Mouse (Mus musculus) heart, adult 2 months (tissue): ENCODE data around the gene Mfng. TPM values are rescaled to one million over a fixed set of nuclear protein-coding genes. Genes with fewer than 3 reads are reported as not detected.

Experiments
- DNase-seq, 2 experiments: peaks; one replicate each; pipeline ENCODE4 v3.0.0; 2021
- H3K27ac ChIP-seq: fragments of 200-600 bp; 2 replicates; pipeline ENCODE4 v1.8.1; 2022
- H3K27me3 ChIP-seq: fragments of 200-500 bp; 2 replicates; pipeline ENCODE4 v1.6.1; 2012; ENCODE audit warnings: mild to moderate bottlenecking, low read length, inconsistent platforms, mixed read lengths; ENCODE audit not compliant: control insufficient read depth, insufficient read depth
- H3K36me3 ChIP-seq: fragments of 200-500 bp; 2 replicates; pipeline ENCODE4 v1.6.1; 2012; ENCODE audit warnings: low read length, inconsistent platforms; ENCODE audit not compliant: control insufficient read depth, insufficient read depth
- H3K4me1 ChIP-seq: fragments of 200-500 bp; 2 replicates; pipeline ENCODE4 v1.6.1; 2011; ENCODE audit warnings: low read length; ENCODE audit not compliant: control insufficient read depth, insufficient read depth
- H3K4me3 ChIP-seq: fragments of 200-600 bp; 2 replicates; pipeline ENCODE4 v1.8.1; 2022
- H3K79me2 ChIP-seq: fragments of 200-500 bp; replicated peaks from 2 replicates; pipeline ENCODE4 v1.6.1; 2012; ENCODE audit warnings: mild to moderate bottlenecking, inconsistent platforms, low read length, moderate library complexity, mixed read lengths; ENCODE audit not compliant: control insufficient read depth, insufficient read depth
- H3K9ac ChIP-seq: fragments of 200-500 bp; 2 replicates; pipeline ENCODE4 v1.6.1; 2012; ENCODE audit warnings: low read depth, mild to moderate bottlenecking, control low read depth, inconsistent platforms, low read length, mixed read lengths
- CTCF ChIP-seq: fragments of 200-600 bp; IDR thresholded peaks from 2 replicates; pipeline ENCODE4 v1.8.1; 2022; ENCODE audit warnings: antibody characterized with exemption, mild to moderate bottlenecking, moderate library complexity
- EP300 ChIP-seq: fragments of 200-500 bp; IDR thresholded peaks from 2 replicates; pipeline ENCODE4 v1.6.1; 2011; ENCODE audit warnings: low read depth, low read length, control low read depth; ENCODE audit not compliant: insufficient read depth
- POLR2A ChIP-seq: fragments of 200-500 bp; IDR thresholded peaks from 2 replicates; pipeline ENCODE4 v1.6.1; 2011; ENCODE audit warnings: mild to moderate bottlenecking, low read depth, low read length, control low read depth; ENCODE audit not compliant: insufficient read depth
- WGBS: fragments of 180-500 bp; shearing (Covaris S2); methylation state at CpG from one replicate; pipeline ENCODE4 v1.1.7; 2018; 5-methylcytosine and 5-hydroxymethylcytosine counted together
- intact Hi-C: fragments of 180-260 bp; cut with DNase I; formaldehyde crosslinking; loops from one replicate; pipeline ENCODE4 v1.15.1; 2025
- polyA plus RNA-seq: library from polyadenylated mRNA; depleted of rRNA; stranded (reverse); fragments of >200 nt; gene quantifications from 2 replicates; pipeline ENCODE4 v1.2.3, GENCODE M21; 2012; rRNA removed
- total RNA-seq, 2 experiments: library from RNA; stranded (reverse); gene quantifications; 2 replicates each; pipeline ENCODE4 v1.2.3; 2021

The Mfng gene
- total and polyA plus RNA-seq, 3 experiments = 11.1 to 19.1 (median 11.6) TPM

DNA sequence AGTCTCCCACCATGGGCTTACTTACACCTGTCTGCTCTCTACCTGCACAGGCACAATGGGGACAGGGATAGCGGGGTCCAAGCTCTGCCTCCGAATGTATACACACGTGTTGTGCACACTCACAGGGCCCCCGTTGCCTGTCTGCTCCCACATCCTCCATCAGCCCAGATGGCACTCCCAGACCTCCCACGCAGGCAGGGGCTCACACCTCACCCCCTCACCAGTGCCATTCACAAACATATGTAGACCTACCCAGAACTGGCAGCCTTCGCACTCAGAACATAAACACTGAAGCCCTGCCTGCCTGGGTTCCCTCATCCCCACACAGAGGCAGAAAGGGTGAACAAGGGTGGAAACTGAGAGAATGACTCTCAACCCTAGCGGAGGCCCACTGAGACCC lies 61.3 kb downstream of the Mfng start:
- H3K27ac ChIP-seq = no peak overlapping the region
- no peak overlapping the region for H3K9ac ChIP-seq
- H3K79me2 ChIP-seq = no peaks in the 10 kb centered on the region
- intact Hi-C loops = no loop called here
- DNase-seq = no peak
- H3K4me1 ChIP-seq = no peaks in the 10 kb centered on the region
- no peak for TF ChIP-seq EP300
- 63% methylated on average over 7 of the region's 7 CpGs for WGBS
- no peak overlapping the region for H3K4me3 ChIP-seq
- peaks cover 19% of the 10 kb centered on the region for H3K27me3 ChIP-seq
- no peaks in the 10 kb centered on the region for H3K36me3 ChIP-seq

DNA sequence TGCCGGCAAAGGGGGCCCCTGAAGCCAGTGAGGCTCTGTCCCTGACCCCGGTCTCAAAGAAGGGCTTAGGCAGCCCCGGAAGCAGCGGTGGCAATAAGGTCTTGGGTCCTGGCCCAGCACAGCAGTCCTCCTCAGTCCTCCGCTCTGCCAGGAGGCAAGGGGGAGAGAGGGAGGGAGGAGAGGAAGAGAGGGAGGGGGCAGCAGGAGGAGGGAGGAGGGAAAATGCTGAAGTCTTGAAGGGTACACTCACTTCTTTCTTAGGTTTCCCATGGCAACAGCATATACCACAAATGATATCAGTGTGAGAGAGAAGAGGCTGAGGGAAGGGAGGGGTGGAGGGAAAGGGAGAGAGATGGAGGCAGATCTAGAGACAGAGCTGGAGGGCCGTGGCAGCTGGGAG lies 62.6 kb downstream of the Mfng start:
- Histone ChIP-seq H3K9ac (no peak overlapping the region), H3K36me3 (no peaks in the 10 kb centered on the region), H3K27ac (no peak overlapping the region), H3K79me2 (no peaks in the 10 kb centered on the region), H3K4me3 (no peak overlapping the region), H3K27me3 (peaks cover 13% of the 10 kb centered on the region), H3K4me1 (no peaks in the 10 kb centered on the region)
- TF ChIP-seq CTCF (no peak), POLR2A (no peak), EP300 (no peak)
- 47% methylated on average over 6 of the region's 6 CpGs for WGBS
- DNase-seq = no peak
- intact Hi-C loops = no loop called here

DNA sequence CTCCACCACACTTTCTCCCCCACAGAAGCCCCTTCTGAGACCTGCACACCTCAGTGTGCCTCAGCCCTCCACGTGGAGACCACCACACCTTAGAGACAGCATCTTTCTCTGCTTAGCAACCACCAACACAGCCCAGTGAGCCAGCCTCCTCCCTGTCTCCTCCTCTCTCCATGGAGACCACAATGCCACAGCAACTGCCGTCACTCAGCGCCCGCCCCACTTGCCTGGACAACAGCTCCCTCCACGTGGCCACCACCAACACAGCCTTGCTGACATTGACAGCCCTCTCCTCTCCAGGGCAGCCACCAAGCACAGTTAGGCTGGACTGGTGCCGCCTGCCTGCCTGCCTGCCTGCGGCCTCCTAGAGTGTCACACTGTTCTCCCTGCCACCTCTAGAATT lies 63.5 kb downstream of the Mfng start:
- no peak for TF ChIP-seq EP300
- TF ChIP-seq POLR2A = no peak
- no peak for TF ChIP-seq CTCF
- Histone ChIP-seq H3K9ac (no peak overlapping the region), H3K27me3 (peaks cover 13% of the 10 kb centered on the region), H3K36me3 (no peaks in the 10 kb centered on the region), H3K27ac (no peak overlapping the region), H3K79me2 (no peaks in the 10 kb centered on the region), H3K4me1 (no peaks in the 10 kb centered on the region), H3K4me3 (no peak overlapping the region)
- 36% methylated on average over 7 of the region's 7 CpGs for WGBS
- intact Hi-C loops = no loop called here
- no peak for DNase-seq

DNA sequence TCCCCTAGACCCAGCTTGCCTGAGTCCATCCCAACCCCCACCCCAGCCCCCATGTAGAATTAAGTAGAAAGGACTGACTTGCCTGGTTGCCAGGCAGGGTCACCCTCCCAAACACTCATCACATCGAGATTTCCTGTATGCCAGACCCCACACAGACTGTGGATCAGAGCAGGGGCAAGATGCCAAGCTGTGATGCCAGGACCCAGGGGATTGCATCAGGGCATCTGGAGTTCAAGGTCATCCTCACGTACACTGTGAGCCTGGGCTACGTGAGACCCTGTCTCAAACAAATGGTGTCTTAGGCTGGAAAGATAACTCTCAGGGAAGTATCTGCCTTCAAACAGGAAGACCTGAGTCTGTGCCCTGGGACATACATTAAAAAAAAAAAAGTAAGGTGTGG lies 66.6 kb downstream of the Mfng start:
- no peaks in the 10 kb centered on the region for H3K36me3 ChIP-seq
- intact Hi-C loops = no loop called here
- H3K27ac ChIP-seq = no peak overlapping the region
- H3K27me3 ChIP-seq = peaks cover under 1% of the 10 kb centered on the region; the same call in 1 of the 2 replicates
- no peak for DNase-seq
- TF ChIP-seq POLR2A (no peak), CTCF (no peak), EP300 (no peak)
- no peaks in the 10 kb centered on the region for H3K79me2 ChIP-seq
- 31% methylated on average over 3 of the region's 3 CpGs for WGBS
- no peak overlapping the region for H3K4me3 ChIP-seq
- H3K4me1 ChIP-seq = no peaks in the 10 kb centered on the region
- no peak overlapping the region for H3K9ac ChIP-seq

Other genes with a start within 250 kb of the Mfng start
- 10 to 100 TPM; 14.1 to 17.0 TPM for gene C1qtnf6, start 242.1 kb downstream of the Mfng start, total RNA-seq
- gene C1qtnf6, start 242.1 kb downstream of the Mfng start, polyA plus RNA-seq = 20.8 and 40.5 TPM in 2 replicates
- not detected for gene Sstr3, start 228.8 kb downstream of the Mfng start, total RNA-seq
- gene Sstr3, start 228.8 kb downstream of the Mfng start, polyA plus RNA-seq = not detected in 2 replicates
- gene Rac2, start 200.7 kb downstream of the Mfng start, total RNA-seq = 1 to 10 TPM; 4.5 to 8.7 TPM
- gene Rac2, start 200.7 kb downstream of the Mfng start, polyA plus RNA-seq = 7.7 and 44.7 TPM in 2 replicates
- gene Cyth4, start 176.4 kb downstream of the Mfng start, total RNA-seq = 1 to 10 TPM; 6.1 to 6.7 TPM
- gene Cyth4, start 176.4 kb downstream of the Mfng start, polyA plus RNA-seq = 9.3 and 12.8 TPM in 2 replicates
- 1 to 10 TPM; 1.3 to 3.4 TPM for gene Elfn2, start 54.7 kb downstream of the Mfng start, total RNA-seq
- gene Elfn2, start 54.7 kb downstream of the Mfng start, polyA plus RNA-seq = 0.16 and 0.35 TPM in 2 replicates
- 10 to 100 TPM; 15.0 to 17.0 TPM for gene Card10, start 29.6 kb upstream of the Mfng start, total RNA-seq
- gene Card10, start 29.6 kb upstream of the Mfng start, polyA plus RNA-seq = 22.3 and 28.5 TPM in 2 replicates
- 10 to 100 TPM; 30.8 to 37.1 TPM for gene Cdc42ep1, start 69.1 kb upstream of the Mfng start, total RNA-seq
- 62.3 and 71.8 TPM in 2 replicates for gene Cdc42ep1, start 69.1 kb upstream of the Mfng start, polyA plus RNA-seq
- gene Lgals2, start 82.1 kb upstream of the Mfng start, total RNA-seq = not detected
- 0.59 and 1.5 TPM in 2 replicates for gene Lgals2, start 82.1 kb upstream of the Mfng start, polyA plus RNA-seq
- gene Gga1, start 103.7 kb upstream of the Mfng start, total RNA-seq = 10 to 100 TPM; 42.2 to 44.4 TPM
- gene Gga1, start 103.7 kb upstream of the Mfng start, polyA plus RNA-seq = 44.7 and 52.7 TPM in 2 replicates
- not detected for gene Gm49510, start 126.2 kb upstream of the Mfng start, total RNA-seq
- gene Gm49510, start 126.2 kb upstream of the Mfng start, polyA plus RNA-seq = 0.04 TPM in 1 of 2 replicates, not detected in the other
- gene Sh3bp1, start 126.3 kb upstream of the Mfng start, total RNA-seq = 1 to 10 TPM; 2.6 to 3.3 TPM
- 12.6 and 19.2 TPM in 2 replicates for gene Sh3bp1, start 126.3 kb upstream of the Mfng start, polyA plus RNA-seq
- under 1 TPM; 0.81 to 0.86 TPM for gene Pdxp, start 140.4 kb upstream of the Mfng start, total RNA-seq
- gene Pdxp, start 140.4 kb upstream of the Mfng start, polyA plus RNA-seq = 2.0 and 2.9 TPM in 2 replicates
- gene Lgals1, start 153.2 kb upstream of the Mfng start, total RNA-seq = 100 to 1,000 TPM; 174 to 176 TPM
- 425 and 497 TPM in 2 replicates for gene Lgals1, start 153.2 kb upstream of the Mfng start, polyA plus RNA-seq
- gene Nol12, start 161.5 kb upstream of the Mfng start, total RNA-seq = 10 to 100 TPM; 13.8 to 17.4 TPM
- 9.9 and 13.1 TPM in 2 replicates for gene Nol12, start 161.5 kb upstream of the Mfng start, polyA plus RNA-seq
- gene Triobp, start 174.2 kb upstream of the Mfng start, total RNA-seq = 10 to 100 TPM; 24.4 to 30.9 TPM
- 22.0 and 26.7 TPM in 2 replicates for gene Triobp, start 174.2 kb upstream of the Mfng start, polyA plus RNA-seq